Mouse (Mus musculus) liver, embryonic 11.5 days (tissue): Measurements from ENCODE around the gene Zfp68. TPM values are rescaled to one million over a fixed set of nuclear protein-coding genes. Genes with fewer than 3 reads are reported as not detected.

Source experiments
- microRNA-seq: library from miRNA; unstranded; fragments of <30 nt; microRNA quantifications from one replicate; pipeline ENCODE4, GENCODE M21; 2017; ENCODE audit warnings: borderline number of aligned reads
- polyA plus RNA-seq: library from polyadenylated mRNA; unstranded; fragments of >200 nt; fragmentation: Nextera tagmentation; extraction: Ambion mirVana; gene quantifications from 2 replicates; pipeline ENCODE4 v1.2.1, GENCODE M21; 2014

Gene Zfp68
- polyA plus RNA-seq, 1 experiment from 2014 or later, result 34.5 TPM

Small RNA genes within 50 kb of the gene (microRNA-seq; reads per million reads assigned to microRNA genes)
- not detected for gene Gm24082

Other genes starting within 250 kb of the Zfp68 start
- 16.1 TPM in 2 replicates for gene Zfp157, start 178.3 kb downstream of the Zfp68 start, polyA plus RNA-seq
- gene 1700123K08Rik, start 55.0 kb downstream of the Zfp68 start, polyA plus RNA-seq, result not detected in 2 replicates
- 8.0 and 8.6 TPM in 2 replicates for gene A430033K04Rik, start 3.1 kb upstream of the Zfp68 start, polyA plus RNA-seq
- gene Fam20c, start 134.8 kb upstream of the Zfp68 start, polyA plus RNA-seq, result 10.3 and 11.1 TPM in 2 replicates
- gene Gm5294, start 200.3 kb upstream of the Zfp68 start, polyA plus RNA-seq, result not detected in 2 replicates